Mouse (Mus musculus): ENCODE results near the gene Camta2.

- TF ChIP-seq CTCF (IDR thresholded peaks at IDR 0.05; ENCODE audit: borderline replicate concordance, control insufficient read depth, extremely low read depth, insufficient read depth, low read length, poor library complexity) (no peak), POLR2A (IDR thresholded peaks at IDR 0.05; ENCODE audit: control insufficient read depth, extremely low read depth, insufficient read depth, low read length, poor library complexity) (no peak)
These were observed 35.6 kb downstream of the Camta2 start for GRCm38 (mm10) chr11:70652029-70652883.
